Mouse (Mus musculus) adipose tissue, adult 10 weeks (tissue): ENCODE results near the gene Sec63. TPM values are rescaled to one million over a fixed set of nuclear protein-coding genes. Genes with fewer than 3 reads are reported as not detected.

Experiments
- polyA plus RNA-seq: library from polyadenylated mRNA; stranded (reverse); fragments of 350-450 nt; fragmentation: Illumina TruSeq; extraction: RNeasy Lipid Tissue Mini Kit (QIAGEN cat#74804); gene quantifications from one replicate; pipeline ENCODE4 v1.2.3, GENCODE M21; 2014; ENCODE audit warnings: low read depth, low replicate concordance

The Sec63 gene
- 67.4 TPM for polyA plus RNA-seq

DNA sequence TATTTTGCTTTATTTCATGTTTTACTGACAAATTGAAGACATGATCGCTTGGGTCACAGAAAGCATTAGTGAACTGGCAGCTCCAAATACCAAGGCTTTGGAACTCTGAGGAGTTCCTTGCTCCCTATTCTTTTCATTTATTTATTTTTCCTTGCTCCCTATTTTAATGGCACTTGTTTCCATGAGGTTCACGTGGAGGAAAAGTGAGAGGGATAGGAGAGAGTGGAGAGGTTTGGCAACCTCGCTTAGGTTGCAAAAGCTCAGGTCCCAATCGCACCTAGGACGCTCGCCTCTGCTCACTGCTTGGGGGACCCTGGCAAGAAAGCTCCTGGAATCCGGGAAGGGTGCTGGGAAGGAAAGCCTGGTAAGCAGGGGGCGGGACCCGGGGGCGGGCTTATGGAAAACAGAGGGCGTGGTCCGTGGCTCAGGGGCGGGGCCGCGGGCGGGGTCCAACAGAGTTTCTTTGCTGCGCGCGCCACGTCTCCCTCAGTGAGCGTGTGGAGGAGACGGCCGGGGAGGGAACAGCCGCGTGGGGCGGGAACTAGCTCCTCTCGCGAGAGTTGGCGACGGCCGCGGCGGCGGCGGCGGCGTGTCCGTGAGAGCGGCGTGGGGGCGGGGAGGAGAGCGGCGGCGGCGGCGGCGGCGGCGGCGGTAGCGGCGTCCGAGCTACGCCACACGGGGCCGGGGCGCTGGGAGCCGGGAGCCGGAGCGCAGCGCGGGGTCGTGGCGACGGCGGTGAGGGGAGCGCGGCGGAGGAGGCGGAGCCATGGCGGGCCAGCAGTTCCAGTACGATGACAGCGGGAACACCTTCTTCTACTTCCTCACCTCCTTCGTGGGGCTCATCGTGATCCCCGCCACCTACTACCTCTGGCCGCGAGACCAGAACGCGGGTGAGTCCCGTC is at the start of gene Sec63:
Gene Sec63 (plus strand): TSS at position 498 of the 902 bp plus-strand sequence.

DNA sequence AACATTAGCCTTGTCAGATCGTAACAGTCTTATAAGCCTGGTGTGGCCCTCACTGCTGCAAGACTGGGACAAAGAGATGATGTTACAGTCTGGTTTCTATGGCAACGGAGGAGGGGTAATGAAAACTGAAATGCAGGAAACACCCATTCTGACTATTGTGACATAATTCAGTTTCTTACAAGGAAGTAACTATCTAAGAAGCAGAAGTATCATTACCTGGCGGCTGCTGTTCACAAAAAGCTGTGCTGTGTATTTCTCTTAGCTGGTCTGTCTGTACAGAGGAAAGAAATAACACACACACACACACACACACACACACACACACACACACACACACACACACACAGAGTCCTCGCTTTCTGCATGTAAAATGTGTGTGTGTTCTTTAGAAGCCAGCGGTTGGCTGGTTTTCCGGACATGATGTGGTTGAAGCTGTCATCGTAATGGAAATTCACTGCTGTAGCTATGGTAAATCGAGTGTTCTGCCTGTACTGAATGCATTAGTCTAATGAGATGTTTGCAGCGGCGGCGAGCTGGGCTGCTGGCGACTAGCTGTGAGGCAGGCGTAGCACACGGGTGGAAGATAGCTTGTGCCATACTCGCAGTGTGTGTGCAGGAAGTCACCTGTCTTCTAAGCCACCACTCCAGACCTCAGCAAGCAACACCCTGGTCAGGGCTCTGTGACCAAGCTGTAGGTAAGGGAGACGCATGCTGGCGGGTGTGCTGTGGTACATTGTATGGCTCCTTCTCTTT is 99.0 kb downstream of the Sec63 start, which contains the start of gene Scml4:
Gene Scml4 (plus strand): TSS at position 212 of the 753 bp plus-strand sequence.

Other genes with a start within 250 kb of the Sec63 start
- gene Nr2e1, start 177.9 kb upstream of the Sec63 start, polyA plus RNA-seq: not detected
- gene Ostm1, start 177.7 kb upstream of the Sec63 start, polyA plus RNA-seq: 31.4 TPM
- gene Scml4, start 98.9 kb downstream of the Sec63 start, polyA plus RNA-seq: 8.2 TPM